Mouse (Mus musculus) B cell, adult 2 months (primary cell): ENCODE measurements around the gene Camkk1.

Source experiments
- DNase-seq, 2 experiments: peaks; one replicate each; pipeline ENCODE4 v3.0.0; 2022

Camkk1 gene

GRCm38 (mm10) chr11:73059630-73060029, 40.8 kb downstream of the Camkk1 start:
- no peak for DNase-seq

DNA sequence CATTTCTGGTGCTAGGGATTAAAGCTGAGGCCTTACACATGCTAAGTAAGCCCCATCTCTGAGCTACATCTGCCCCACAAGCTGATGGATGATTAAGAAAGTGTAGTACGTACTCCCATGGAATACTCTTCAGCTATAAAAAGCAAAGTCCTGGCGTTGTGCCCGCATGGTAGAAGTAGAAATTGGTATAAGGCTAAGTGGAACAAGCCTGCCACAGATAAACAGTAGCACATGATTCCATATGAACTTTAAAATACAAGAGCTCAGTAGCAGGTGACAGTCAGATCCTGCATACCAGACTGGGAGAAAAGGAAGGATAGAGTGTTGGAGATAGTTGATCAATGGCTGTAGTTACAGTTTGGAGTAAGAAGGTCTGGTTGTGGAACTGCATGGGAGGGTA, 42.6 kb downstream of the Camkk1 start:
- DNase-seq: no peak

DNA sequence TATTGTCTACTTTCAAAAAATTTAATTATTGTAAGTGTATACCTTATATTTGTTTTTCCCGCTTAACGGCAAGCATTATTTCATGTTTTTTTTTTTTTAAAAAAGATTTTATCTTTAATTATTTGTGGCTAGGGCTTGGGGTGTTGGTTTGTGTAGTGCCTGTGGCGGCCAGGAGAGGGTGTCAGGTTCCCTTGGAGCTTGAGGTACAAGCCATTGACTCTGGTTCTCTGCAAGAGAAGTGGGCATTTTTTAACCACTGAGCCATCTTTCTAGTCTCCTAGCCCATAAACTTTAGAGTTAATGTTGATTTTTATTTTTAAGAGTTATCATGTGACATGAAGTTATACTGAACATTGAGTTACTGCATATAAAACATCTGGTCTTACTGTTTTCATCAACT, 53.0 kb downstream of the Camkk1 start:
- DNase-seq: peak; percentile 58 to 65

DNA sequence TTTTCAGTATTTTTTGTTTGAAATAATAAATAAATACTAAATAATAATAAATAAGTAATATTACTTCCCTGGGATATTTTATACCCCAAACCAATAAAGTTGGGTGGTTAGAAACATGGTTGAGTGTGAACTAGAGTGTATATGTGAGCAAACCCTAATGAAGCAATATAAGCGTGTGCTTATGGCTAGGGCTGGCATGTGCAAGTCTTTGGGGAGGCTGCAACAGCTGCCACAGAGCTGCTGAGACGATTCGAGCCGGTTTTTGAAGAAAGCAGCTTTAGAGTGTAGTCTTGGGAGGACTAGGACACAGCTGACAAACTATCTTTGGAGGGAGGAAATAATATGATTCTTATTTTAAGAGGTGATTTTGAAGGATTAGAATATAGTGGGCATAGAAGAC, 57.5 kb downstream of the Camkk1 start:
- DNase-seq: no peak

DNA sequence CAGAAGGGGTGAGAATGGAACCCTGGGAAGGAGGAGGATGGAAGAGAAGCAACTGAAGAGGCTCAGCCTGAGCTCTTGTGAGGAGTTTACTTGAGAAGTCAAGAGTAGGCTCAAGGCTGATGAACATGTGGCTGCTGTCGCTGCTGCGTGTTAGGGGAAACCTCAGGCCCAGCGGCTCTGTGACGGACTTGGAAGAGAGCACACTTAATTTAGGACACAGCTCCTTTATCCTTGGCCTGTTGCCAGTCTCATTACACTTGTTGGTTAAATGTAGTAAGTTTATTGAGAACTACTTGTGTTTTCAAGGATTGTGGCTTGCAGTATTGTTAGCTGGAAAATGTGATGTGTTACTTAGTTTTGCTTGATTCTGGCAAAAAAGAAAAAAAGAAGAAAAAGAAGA, 57.9 kb downstream of the Camkk1 start:
- no peak for DNase-seq

DNA sequence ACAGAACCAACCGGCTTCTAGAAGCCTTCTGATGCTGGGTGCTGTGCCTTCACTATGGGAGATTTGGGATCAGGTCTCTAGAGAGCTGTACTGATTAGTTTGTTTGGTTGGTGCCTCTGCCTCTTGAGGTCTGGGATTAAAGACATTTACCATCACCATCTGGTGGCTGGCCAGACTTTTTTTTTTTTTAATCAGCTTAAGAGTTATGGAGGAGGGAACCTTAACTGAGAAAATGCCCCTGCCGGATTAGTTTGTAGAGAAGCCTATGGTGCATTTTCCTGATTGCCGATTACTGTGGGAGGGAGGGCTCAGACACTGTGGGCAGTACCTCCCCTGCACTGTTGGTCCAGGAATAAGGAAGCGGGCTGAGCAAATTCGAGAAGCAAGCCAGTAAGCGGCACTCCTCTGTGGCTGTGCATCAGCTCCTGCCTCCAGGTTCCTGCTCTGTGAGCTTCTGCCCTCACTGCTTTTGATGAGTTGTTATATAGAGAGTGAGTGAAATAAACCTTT, 58.5 kb downstream of the Camkk1 start:
- no peak for DNase-seq

DNA sequence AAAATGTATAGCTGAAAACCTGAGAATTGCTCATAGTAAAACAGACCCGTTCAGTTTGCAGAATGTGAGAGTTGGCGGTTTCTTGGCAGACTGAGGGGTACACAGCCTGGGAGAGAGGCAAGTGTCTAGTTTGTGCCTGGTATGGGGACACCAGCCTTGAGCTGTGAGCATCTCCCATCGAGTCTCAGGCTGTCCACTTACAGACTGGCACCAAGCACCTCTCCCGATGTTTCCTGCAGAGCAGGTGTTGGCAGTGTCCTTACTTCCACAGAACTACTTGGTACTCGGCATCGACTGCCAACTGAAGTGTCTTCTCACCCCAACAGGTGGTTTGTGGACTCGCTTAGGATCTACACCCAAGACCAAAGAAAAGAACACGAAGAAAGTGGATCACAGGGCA, 59.8 kb downstream of the Camkk1 start:
- no peak for DNase-seq

- no peak for DNase-seq
Observed at GRCm38 (mm10) chr11:73080306-73080705, 61.5 kb downstream of the Camkk1 start.

DNA sequence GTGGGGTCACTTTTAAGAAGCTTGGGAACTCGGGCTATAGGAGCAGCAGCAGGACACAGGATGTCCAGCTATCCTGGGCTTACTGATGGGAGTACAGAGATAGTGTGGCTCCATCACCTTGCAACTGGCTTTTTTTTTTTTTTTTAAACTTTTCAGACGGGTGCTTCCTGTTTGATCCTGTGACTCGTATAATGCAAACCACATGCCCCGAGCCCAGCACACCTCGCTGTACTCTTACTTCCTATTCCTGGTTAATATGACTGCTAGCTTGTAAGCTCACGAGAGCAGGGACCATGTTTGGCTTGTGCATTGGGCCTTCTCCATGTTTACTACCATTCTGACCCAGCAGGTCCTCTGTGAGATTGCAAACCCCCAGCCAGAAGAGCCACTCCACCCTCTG, 65.5 kb downstream of the Camkk1 start:
- peak; percentile 42 to 48 for DNase-seq

DNA sequence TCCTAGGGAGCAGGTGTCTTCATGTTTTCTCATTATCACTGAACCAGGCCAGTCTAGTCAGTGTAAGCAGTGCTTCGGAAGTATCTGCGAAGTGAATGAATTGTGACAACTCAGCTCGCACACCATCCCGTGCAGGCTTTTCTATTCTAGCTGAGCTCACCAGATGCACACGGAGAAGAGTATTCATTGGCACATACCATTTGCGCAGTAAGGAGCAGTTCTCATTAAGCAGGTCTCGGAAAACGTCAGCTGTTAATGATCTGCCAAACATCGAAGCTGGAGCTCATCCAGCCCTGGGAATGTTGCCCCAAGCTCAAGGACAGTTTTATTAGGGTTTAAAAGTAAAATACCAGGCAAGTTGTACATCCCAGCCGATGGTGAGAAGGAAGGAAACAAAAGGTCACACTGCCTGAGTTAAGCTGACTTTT, 66.0 kb downstream of the Camkk1 start:
- no peak for DNase-seq

GRCm38 (mm10) chr11:73085391-73085790, 66.6 kb downstream of the Camkk1 start:
- DNase-seq: no peak

- no peak for DNase-seq
Observed at GRCm38 (mm10) chr11:73087700-73088480, 69.1 kb downstream of the Camkk1 start.

- no peak for DNase-seq
Observed at GRCm38 (mm10) chr11:73090283-73090682, 71.5 kb downstream of the Camkk1 start, which contains the start of gene Itgae. TSS of gene Itgae (plus strand) at chr11:73090583.

GRCm38 (mm10) chr11:73090826-73091225, 72.0 kb downstream of the Camkk1 start:
- no peak for DNase-seq
